Mouse (Mus musculus) left cerebral cortex, postnatal 25 days (tissue): ENCODE measurements around the gene Siah1b. TPM values are rescaled to one million over a fixed set of nuclear protein-coding genes. Genes with fewer than 3 reads are reported as not detected.

Experiments
- DNase-seq, 2 experiments: peaks; one replicate each; pipeline ENCODE4 v3.0.0; 2022; ENCODE audit warnings: low spot score in 2 of 2, mixed read lengths in 1 of 2
- intact Hi-C: fragments of 180-260 bp; cut with DNase I; formaldehyde crosslinking; loops from one replicate; pipeline ENCODE4 v1.15.1; 2025
- total RNA-seq, 2 experiments: library from RNA; stranded (reverse); gene quantifications; 2 replicates each; pipeline ENCODE4 v1.2.3; 2021

Gene Siah1b
- 10 to 100 TPM; 10.2 to 11.1 TPM for total RNA-seq

- intact Hi-C loops: loop anchor here (5.0 kb wide), 1 partner anchor 101 kb away; no protein-coding TSS in a partner anchor
- peak; percentile 91 to 97 for DNase-seq
Observed at GRCm38 (mm10) chrX:164076040-164076775, at the start of gene Siah1b. Siah1b (minus strand) TSS chrX:164076493.

GRCm38 (mm10) chrX:164123942-164124341, 47.6 kb upstream of the Siah1b start:
- no peak for DNase-seq
- intact Hi-C loops: no loop called here

- intact Hi-C loops: no loop called here
- no peak for DNase-seq
Observed at GRCm38 (mm10) chrX:164113744-164114143, 37.5 kb upstream of the Siah1b start.

- intact Hi-C loops: no loop called here
Observed at GRCm38 (mm10) chrX:164111146-164111545, 34.9 kb upstream of the Siah1b start.

GRCm38 (mm10) chrX:164102656-164103055, 26.4 kb upstream of the Siah1b start:
- DNase-seq: no peak
- intact Hi-C loops: loop anchor here (10.0 kb wide), 1 partner anchor 292 kb away; no protein-coding TSS in a partner anchor

More at GRCm38 (mm10) chrX:164111146-164111545, 34.9 kb upstream of the Siah1b start:
- DNase-seq: no peak

GRCm38 (mm10) chrX:164102198-164102597, 25.9 kb upstream of the Siah1b start:
- DNase-seq: no peak
- intact Hi-C loops: loop anchor here (10.0 kb wide), 1 partner anchor 293 kb away; no protein-coding TSS in a partner anchor

GRCm38 (mm10) chrX:164101483-164101882, 25.2 kb upstream of the Siah1b start:
- DNase-seq: no peak
- intact Hi-C loops: loop anchor here (2.0 to 10.0 kb wide), 2 partner anchors 77 to 293 kb away; no protein-coding TSS in a partner anchor

- intact Hi-C loops: loop anchor here (5.0 kb wide), 1 partner anchor 351 kb away; no protein-coding TSS in a partner anchor
Observed at GRCm38 (mm10) chrX:164095838-164096237, 19.5 kb upstream of the Siah1b start.

GRCm38 (mm10) chrX:164093435-164093834, 17.1 kb upstream of the Siah1b start:
- no peak for DNase-seq
- intact Hi-C loops: no loop called here

More at GRCm38 (mm10) chrX:164095838-164096237, 19.5 kb upstream of the Siah1b start:
- no peak for DNase-seq

- DNase-seq: no peak
- intact Hi-C loops: no loop called here
Observed at GRCm38 (mm10) chrX:164092300-164093169, 16.2 kb upstream of the Siah1b start.

- no peak for DNase-seq
- intact Hi-C loops: no loop called here
Observed at GRCm38 (mm10) chrX:164089916-164090315, 13.6 kb upstream of the Siah1b start.

- intact Hi-C loops: no loop called here
- no peak for DNase-seq
Observed at GRCm38 (mm10) chrX:164088582-164088981, 12.3 kb upstream of the Siah1b start, which contains the start of gene Cltrn. Cltrn (plus strand) TSS chrX:164088830.

GRCm38 (mm10) chrX:164082030-164082429, 5.7 kb upstream of the Siah1b start:
- intact Hi-C loops: no loop called here
- no peak for DNase-seq

- no peak for DNase-seq
- intact Hi-C loops: loop anchor here (5.0 to 10.0 kb wide), 2 partner anchors 112 to 1114 kb away; partner anchors contain the start of gene Zrsr2
Observed at GRCm38 (mm10) chrX:164068968-164069367, 7.3 kb downstream of the Siah1b start.

- peak; percentile 42 to 69 for DNase-seq
- intact Hi-C loops: loop anchor here (5.0 to 10.0 kb wide), 2 partner anchors 109 to 1111 kb away; partner anchors contain the start of gene Zrsr2
Observed at GRCm38 (mm10) chrX:164066185-164066584, 10.1 kb downstream of the Siah1b start.

GRCm38 (mm10) chrX:164059070-164059469, 17.2 kb downstream of the Siah1b start:
- no peak for DNase-seq
- intact Hi-C loops: no loop called here

- intact Hi-C loops: no loop called here
- no peak for DNase-seq
Observed at GRCm38 (mm10) chrX:164058523-164058922, 17.8 kb downstream of the Siah1b start.

GRCm38 (mm10) chrX:164055726-164056125, 20.6 kb downstream of the Siah1b start:
- DNase-seq: no peak
- intact Hi-C loops: no loop called here

GRCm38 (mm10) chrX:164046736-164047135, 29.6 kb downstream of the Siah1b start:
- DNase-seq: no peak
- intact Hi-C loops: no loop called here

- peak; percentile 40 to 76 for DNase-seq
- intact Hi-C loops: no loop called here
Observed at GRCm38 (mm10) chrX:164042069-164042468, 34.2 kb downstream of the Siah1b start.
